Mouse (Mus musculus): ENCODE measurements around the gene Pros1.

- no peak for TF ChIP-seq CTCF (IDR thresholded peaks at IDR 0.05; ENCODE audit: low read depth)
- TF ChIP-seq EP300 (IDR thresholded peaks at IDR 0.05; ENCODE audit: low read depth), result no peak
Observed at GRCm38 (mm10) chr16:62832027-62832426, 22.1 kb upstream of the Pros1 start.
